ENCODE assay signal across 26 mouse cellular contexts in genomic region chr14:122607456-122607855, GRCm38 (mm10).
DNase-seq lines count a peak whose midpoint lies in the region; ATAC-seq lines count a peak whose summit lies in the region.
"Had no signal": no experiment of that assay in that cellular context is flagged by ENCODE, and none has a peak within 500 bp of the region (broad histone marks: within the 10 kb centered on the region; RNA-seq: fewer than 3 reads in every experiment).

No protein-coding gene starts in this region.

- no peaks in the 10 kb centered on the region for H3K9me3 ChIP-seq in embryonic facial prominence, embryonic 14.5 days (ENCODE audit: control insufficient read depth, low read length)
- H3K9me3 ChIP-seq in limb, embryonic 13.5 days = no peaks in the 10 kb centered on the region
- H3K9me3 ChIP-seq in kidney, embryonic 14.5 days (ENCODE audit: control insufficient read depth, low read length) = no peaks in the 10 kb centered on the region
- H3K9me3 ChIP-seq: forebrain, embryonic 10.5 days; G1E; heart, embryonic 10.5 days; intestine, embryonic 15.5 days had no signal

- ATAC-seq in embryonic facial prominence, embryonic 14.5 days (ENCODE audit: low read depth) = peak; percentile 90
- ATAC-seq in limb, embryonic 13.5 days (ENCODE audit: low FRiP score, low read depth) = peak; percentile 92
- ATAC-seq in kidney, embryonic 14.5 days (ENCODE audit: low FRiP score, low TSS enrichment) = no peak
- ATAC-seq: activated CD4-positive, CD25-positive, alpha-beta regulatory T cell, adult 4 months; CD4-positive, CD25-positive, alpha-beta regulatory T cell, adult 4 months; forebrain, embryonic 14.5 days; intestine, embryonic 15.5 days had no signal

- H3K9ac ChIP-seq in embryonic facial prominence, embryonic 14.5 days (ENCODE audit: low read depth, low read length) = no peak overlapping the region
- H3K9ac ChIP-seq in limb, embryonic 13.5 days = no peak overlapping the region
- H3K9ac ChIP-seq in kidney, embryonic 14.5 days (ENCODE audit: low read depth, low read length) = no peak overlapping the region
- H3K9ac ChIP-seq: hindbrain, embryonic 14.5 days; intestine, embryonic 15.5 days had no signal

- H3K36me3 ChIP-seq in embryonic facial prominence, embryonic 14.5 days (ENCODE audit: control insufficient read depth, insufficient read depth, low read length) = no peaks in the 10 kb centered on the region
- no peaks in the 10 kb centered on the region for H3K36me3 ChIP-seq in limb, embryonic 13.5 days
- H3K36me3 ChIP-seq in kidney, embryonic 14.5 days (ENCODE audit: control insufficient read depth, insufficient read depth, low read length) = no peaks in the 10 kb centered on the region
- H3K36me3 ChIP-seq: forebrain, embryonic 10.5 days; heart, embryonic 10.5 days; intestine, embryonic 15.5 days had no signal

- peak overlapping the region; percentile 65 for H3K27ac ChIP-seq in embryonic facial prominence, embryonic 14.5 days (replicated peaks; ENCODE audit: low read depth, low read length)
- H3K27ac ChIP-seq in limb, embryonic 13.5 days = no peak overlapping the region
- no peak overlapping the region for H3K27ac ChIP-seq in kidney, embryonic 14.5 days (ENCODE audit: low read depth, low read length)
- H3K27ac ChIP-seq: forebrain, embryonic 10.5 days; heart, embryonic 10.5 days; hindbrain, embryonic 14.5 days; intestine, embryonic 15.5 days had no signal

- no peak overlapping the region for H3K4me2 ChIP-seq in embryonic facial prominence, embryonic 14.5 days (ENCODE audit: low read depth, low read length)
- H3K4me2 ChIP-seq in limb, embryonic 13.5 days (replicated peaks) = no peak overlapping the region
- no peak overlapping the region for H3K4me2 ChIP-seq in kidney, embryonic 14.5 days (replicated peaks; ENCODE audit: low read depth, low read length)
- H3K4me2 ChIP-seq: hindbrain, embryonic 14.5 days; intestine, embryonic 15.5 days had no signal

- 29% methylated on average over 4 of the region's 4 CpGs for WGBS in embryonic facial prominence, embryonic 14.5 days
- WGBS in limb, embryonic 13.5 days = 27% methylated on average over 4 of the region's 4 CpGs
- 84% methylated on average over 4 of the region's 4 CpGs for WGBS in kidney, embryonic 14.5 days

- no peaks in the 10 kb centered on the region; the same call in 1 of the 2 replicates for H3K27me3 ChIP-seq in embryonic facial prominence, embryonic 14.5 days (replicated peaks; ENCODE audit: control insufficient read depth, insufficient read depth, low read length)
- 0 out of 2 replicates have a peak, but pooled peaks cover 5% of the 10 kb centered on the region for H3K27me3 ChIP-seq in limb, embryonic 13.5 days
- H3K27me3 ChIP-seq in kidney, embryonic 14.5 days (ENCODE audit: control insufficient read depth, insufficient read depth, low read length) = no peaks in the 10 kb centered on the region
- H3K27me3 ChIP-seq: intestine, embryonic 15.5 days had no signal

- H3K4me1 ChIP-seq in embryonic facial prominence, embryonic 14.5 days (ENCODE audit: control insufficient read depth, insufficient read depth, low read length) = no peaks in the 10 kb centered on the region; the same call in 1 of the 2 replicates
- H3K4me1 ChIP-seq in limb, embryonic 13.5 days = peaks cover 9% of the 10 kb centered on the region
- no peaks in the 10 kb centered on the region for H3K4me1 ChIP-seq in kidney, embryonic 14.5 days (ENCODE audit: control insufficient read depth, insufficient read depth, low read length)
- H3K4me1 ChIP-seq: heart, embryonic 10.5 days; intestine, embryonic 15.5 days had no signal

- H3K4me3 ChIP-seq in embryonic facial prominence, embryonic 14.5 days (ENCODE audit: low read depth, low read length) = no peak overlapping the region
- H3K4me3 ChIP-seq in limb, embryonic 13.5 days = no peak overlapping the region
- no peak overlapping the region for H3K4me3 ChIP-seq in kidney, embryonic 14.5 days (ENCODE audit: low read length)
- H3K4me3 ChIP-seq: erythroblast, embryonic 14.5 days; forebrain, embryonic 10.5 days; heart, embryonic 10.5 days; intestine, embryonic 15.5 days had no signal

- peak; percentile 24 for DNase-seq in 3T3-L1 (ENCODE audit: low read depth, low spot score)
- peak; percentile 85 for DNase-seq in NIH3T3 (ENCODE audit: low read depth)
- peak; percentile 93 for DNase-seq in embryonic facial prominence, embryonic 14.5 days (ENCODE audit: low spot score)
- no peak for DNase-seq in heart, postnatal 4 days
- no peak for DNase-seq in spleen, postnatal 36 days (ENCODE audit: low spot score in 2 of 2)
- DNase-seq: adrenal gland, adult 2 months; adrenal gland, postnatal 25 days; B cell, adult 2 months; cerebellum, adult 18-20 months; cerebellum, adult 9-11 months; cerebellum, postnatal 36 days; gastrocnemius, postnatal 10 days; heart, adult 18-20 months; heart, postnatal 10 days; kidney, adult 18-20 months had no signal

Comparison
In these comparisons a context has a peak if more than half of its experiments do, and no peak if none do; other contexts are left out.
1. DNase-seq: peak in 3T3-L1 (single experiment), NIH3T3 (single experiment) and embryonic facial prominence, embryonic 14.5 days (single experiment); none in heart, postnatal 4 days (single experiment) and spleen, postnatal 36 days (0 of 2).